Mouse (Mus musculus): ENCODE data around the gene Pdpk1. TPM values are rescaled to one million over a fixed set of nuclear protein-coding genes. Genes with fewer than 3 reads are reported as not detected.

Pdpk1 gene
- total RNA-seq, 2 experiments from 2014 or later = 74.5 to 88.0 TPM

- no peak for ATAC-seq (replicated peaks; ENCODE audit: low FRiP score, poor library complexity, severe bottlenecking)
Observed at GRCm38 (mm10) chr17:24164566-24165259, 14.0 kb upstream of the Pdpk1 start.

DNA sequence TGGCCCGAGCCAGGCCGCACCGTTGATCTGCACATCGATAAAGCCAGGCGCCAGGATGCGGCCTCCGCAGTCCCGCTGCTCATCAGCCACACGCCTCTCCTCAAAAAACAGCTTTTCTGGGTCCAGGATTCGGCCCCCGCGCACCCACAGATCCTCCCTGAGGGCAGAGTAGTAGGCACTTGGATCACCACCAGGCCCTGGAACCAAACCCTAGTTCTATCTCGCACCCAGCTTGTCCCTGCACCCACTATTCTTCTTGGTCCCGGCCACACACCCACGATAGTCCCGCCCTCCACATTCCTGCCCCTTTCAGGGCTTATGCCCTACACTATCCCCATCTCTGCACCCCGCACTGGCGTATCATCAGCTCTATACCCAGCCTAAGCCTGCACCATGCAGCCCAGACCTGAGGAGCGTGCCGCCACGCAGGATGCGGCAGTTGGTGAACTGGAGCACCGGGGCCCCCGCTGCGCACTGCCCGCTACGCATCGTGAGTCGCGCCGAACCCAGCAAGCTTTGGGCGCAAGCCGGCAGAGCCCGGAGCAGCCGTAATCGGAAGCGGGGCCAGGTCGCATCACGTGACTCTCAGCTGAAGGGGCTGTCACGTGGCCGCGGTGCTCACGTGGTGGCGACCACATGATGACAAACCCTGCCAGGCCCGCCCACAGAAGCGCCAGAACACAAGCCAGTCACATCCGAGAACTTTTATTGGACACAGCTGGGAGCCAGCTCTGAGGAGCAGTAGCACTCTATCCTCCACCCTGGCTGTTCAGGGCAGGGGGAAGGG lies 12.6 kb upstream of the Pdpk1 start, which contains the start of gene Amdhd2:
Amdhd2 (minus strand) TSS at position 591 of the 787 bp plus-strand sequence.
- ATAC-seq (replicated peaks; ENCODE audit: low FRiP score, poor library complexity, severe bottlenecking) = peak; percentile 85

DNA sequence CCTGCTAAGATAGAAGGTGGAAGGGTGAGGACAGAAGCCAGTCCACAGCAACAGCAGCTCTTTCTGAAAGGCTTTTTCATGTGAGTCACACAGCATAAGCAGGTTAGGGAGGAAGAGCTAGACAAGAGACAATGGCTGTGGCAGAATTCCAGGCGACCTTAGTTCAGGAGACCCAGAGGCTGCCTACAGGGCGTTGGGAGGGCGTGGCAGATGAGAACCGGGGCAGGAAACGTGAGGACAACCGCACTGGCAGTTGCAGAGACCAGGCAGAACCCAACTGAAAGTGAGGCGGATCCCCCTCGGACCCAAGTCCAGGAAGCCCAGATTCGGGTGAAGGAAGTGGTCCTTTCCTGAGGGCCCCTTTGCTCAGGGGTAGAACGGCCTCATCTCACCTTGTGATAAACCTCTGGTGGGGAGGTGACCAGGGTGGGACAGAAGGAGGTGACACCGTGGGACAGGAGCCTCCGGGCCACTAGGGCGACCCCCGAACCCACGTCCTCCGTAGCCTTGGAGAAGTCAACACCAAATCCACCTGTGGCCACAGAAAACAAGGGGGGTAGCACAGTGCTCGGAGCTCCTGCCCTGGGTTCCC lies 12.0 kb upstream of the Pdpk1 start:
- peak; percentile 44 for ATAC-seq (replicated peaks; ENCODE audit: low FRiP score, poor library complexity, severe bottlenecking)

DNA sequence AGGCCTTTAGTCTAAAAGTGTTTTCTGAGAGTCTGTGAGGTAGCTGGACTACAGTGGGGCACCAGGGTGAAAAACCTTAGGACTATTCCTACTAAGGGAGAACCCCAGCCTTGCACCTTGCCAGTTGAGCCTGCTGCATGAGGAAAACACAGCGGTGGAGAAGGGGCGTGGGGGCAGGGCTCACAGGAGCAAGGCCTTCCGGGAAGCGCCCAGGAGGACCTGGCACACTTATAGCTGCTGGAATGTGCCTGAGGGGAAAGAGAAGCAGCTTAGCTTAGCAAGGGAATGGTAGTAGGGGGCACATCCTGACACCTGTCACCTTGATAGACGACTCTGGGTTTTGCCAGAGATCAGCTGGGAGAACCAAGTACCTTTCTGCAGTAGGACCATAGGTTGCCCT lies 10.7 kb upstream of the Pdpk1 start:
- ATAC-seq (replicated peaks; ENCODE audit: low FRiP score, poor library complexity, severe bottlenecking) = no peak

DNA sequence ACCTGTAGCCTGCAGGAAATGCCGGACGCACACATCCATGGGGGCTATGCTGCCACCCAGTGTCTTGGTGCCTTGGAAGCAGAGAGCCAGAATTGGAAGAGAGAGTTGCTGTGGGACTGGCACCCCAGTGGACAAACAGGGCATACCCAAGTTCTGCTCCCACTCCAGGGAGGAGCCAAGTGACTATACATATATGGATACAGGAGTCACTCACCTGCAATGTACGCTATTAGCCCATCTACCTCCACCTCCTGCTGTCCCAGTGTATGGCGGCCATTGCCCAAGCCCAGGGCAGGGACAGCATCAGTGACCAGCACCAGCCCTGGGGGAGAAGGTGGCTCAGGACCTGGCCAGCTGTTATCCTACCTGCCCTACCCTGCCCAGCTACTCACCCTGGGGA lies 6.8 kb upstream of the Pdpk1 start:
- no peak for ATAC-seq (replicated peaks; ENCODE audit: low FRiP score, poor library complexity, severe bottlenecking)

GRCm38 (mm10) chr17:24157121-24157520 lies 6.4 kb upstream of the Pdpk1 start:
- no peak for ATAC-seq (replicated peaks; ENCODE audit: low FRiP score, poor library complexity, severe bottlenecking)

GRCm38 (mm10) chr17:24156394-24156793 lies 5.7 kb upstream of the Pdpk1 start:
- ATAC-seq (replicated peaks; ENCODE audit: low FRiP score, poor library complexity, severe bottlenecking) = no peak

- no peak for ATAC-seq (replicated peaks; ENCODE audit: low FRiP score, poor library complexity, severe bottlenecking)
Observed at GRCm38 (mm10) chr17:24155742-24156141, 5.0 kb upstream of the Pdpk1 start.

DNA sequence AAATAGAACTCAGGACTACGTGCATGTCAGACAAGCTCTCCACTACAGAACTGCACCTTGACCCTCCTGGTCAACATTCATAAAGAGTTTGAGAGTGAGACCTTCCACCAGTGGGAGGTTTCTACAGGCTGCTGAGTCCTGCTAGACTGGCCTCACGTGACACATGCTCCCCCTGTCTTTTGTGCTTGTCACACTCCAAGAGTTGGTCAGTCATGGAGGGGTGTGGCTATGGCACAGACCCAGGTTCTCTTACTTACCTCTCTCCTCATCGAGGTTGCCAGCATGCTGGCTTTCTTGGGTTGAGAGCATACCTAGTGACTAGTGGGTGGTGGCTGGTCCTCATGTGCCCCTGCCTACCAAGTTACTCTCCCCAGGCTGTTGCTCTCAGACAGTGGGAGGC lies 3.7 kb upstream of the Pdpk1 start:
- no peak for ATAC-seq (replicated peaks; ENCODE audit: low FRiP score, poor library complexity, severe bottlenecking)

GRCm38 (mm10) chr17:24151890-24152563 lies 1.3 kb upstream of the Pdpk1 start:
- ATAC-seq (replicated peaks; ENCODE audit: low FRiP score, poor library complexity, severe bottlenecking) = peak; percentile 96

GRCm38 (mm10) chr17:24151382-24151781 lies 658 bp upstream of the Pdpk1 start:
- ATAC-seq (replicated peaks; ENCODE audit: low FRiP score, poor library complexity, severe bottlenecking) = no peak

DNA sequence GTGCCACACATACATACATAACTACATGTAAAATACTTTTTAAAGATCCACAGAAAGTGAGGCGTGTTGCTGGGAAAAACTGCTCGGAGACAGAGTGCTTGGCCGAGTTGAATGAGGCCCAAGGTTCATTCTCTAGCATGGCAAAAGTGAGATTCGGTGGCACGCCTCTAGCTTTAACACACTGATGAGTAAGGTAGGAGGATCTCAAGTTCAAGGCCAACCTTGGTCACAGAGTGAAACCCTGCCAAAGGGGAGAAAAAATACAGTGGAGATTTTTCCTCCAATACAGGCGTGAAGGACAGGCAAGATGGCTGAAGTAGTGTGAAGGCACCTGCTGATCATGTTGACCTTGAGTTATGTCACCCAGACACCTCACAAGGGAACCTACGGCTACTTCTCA lies 1.3 kb downstream of the Pdpk1 start:
- ATAC-seq (replicated peaks; ENCODE audit: low FRiP score, poor library complexity, severe bottlenecking) = no peak

DNA sequence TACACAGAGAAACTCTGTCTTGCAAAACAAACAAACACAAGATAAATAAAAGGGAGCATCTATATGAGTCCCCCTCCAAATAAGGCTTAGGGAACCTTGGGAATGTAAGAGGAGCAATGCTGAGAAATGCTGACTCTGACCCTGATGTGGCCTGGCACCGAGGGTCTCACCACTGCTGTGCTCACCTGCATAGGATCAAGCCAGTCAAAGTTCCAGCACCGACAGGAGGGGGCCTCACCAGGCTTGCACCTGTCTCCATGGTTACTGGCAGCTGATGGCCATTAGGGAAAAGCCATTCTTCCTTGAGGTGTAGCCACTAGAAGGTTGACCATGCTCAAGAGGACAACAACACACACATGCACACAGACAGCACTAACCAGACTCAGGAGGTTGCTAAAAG lies 7.8 kb downstream of the Pdpk1 start:
- no peak for ATAC-seq (replicated peaks; ENCODE audit: low FRiP score, poor library complexity, severe bottlenecking)

DNA sequence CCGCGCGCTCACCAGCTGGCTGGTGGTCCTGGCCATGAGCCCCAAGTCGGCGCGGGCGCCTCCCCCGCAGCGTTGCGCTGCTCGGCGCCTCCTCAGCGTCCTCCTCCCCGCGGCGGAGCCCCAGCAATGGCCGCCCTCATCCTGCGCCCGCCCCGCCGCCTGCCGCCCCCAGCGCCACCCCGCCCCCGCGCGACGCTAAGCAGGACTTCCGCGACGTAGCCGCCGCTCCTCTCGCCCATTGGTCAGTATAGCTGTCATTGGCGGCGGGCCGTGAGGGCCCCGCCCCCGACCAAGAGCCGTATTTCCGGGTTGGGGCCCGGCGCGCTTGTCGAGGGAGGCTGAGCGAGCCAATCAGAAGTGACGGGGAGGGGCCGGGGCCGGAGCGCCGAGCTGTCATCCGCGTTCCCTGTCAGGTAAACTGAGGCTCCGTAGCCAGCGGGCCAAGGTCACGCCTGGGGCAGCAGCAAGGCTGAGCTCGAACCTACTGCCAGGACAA lies 9.3 kb downstream of the Pdpk1 start:
- ATAC-seq (replicated peaks; ENCODE audit: low FRiP score, poor library complexity, severe bottlenecking) = peak; percentile 97

DNA sequence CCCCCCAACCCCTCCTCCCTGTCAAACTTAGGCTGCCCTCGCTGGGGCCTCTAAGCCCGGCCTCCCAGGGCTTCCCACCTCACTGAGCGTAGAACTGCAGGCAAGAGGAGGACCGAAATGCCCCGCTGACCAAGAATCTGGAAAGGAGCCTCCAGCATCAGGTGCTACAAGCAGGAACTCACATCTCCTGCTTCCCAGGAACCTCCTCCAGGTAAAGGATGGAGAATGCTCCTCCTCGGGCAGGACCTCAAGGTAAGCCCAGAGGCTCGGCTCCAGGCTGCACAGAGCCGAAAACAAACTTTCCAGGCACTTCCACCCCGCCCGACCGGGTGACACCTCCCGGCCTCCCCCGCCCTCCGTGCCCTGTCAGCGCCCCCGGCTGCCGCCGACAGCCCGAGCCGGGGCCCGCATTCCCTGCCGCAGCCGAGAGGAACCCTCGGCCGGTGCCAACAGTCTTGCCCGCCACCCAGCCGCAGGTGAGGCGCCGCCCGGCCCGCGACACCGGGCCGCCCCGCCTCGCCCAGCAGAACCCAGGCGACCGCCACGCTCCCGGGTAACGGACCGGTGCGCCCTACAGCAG lies 9.8 kb downstream of the Pdpk1 start:
- peak; percentile 33 for ATAC-seq (replicated peaks; ENCODE audit: low FRiP score, poor library complexity, severe bottlenecking)

- no peak for ATAC-seq (replicated peaks; ENCODE audit: low FRiP score, poor library complexity, severe bottlenecking)
Observed at GRCm38 (mm10) chr17:24139968-24140367, 10.8 kb downstream of the Pdpk1 start.

DNA sequence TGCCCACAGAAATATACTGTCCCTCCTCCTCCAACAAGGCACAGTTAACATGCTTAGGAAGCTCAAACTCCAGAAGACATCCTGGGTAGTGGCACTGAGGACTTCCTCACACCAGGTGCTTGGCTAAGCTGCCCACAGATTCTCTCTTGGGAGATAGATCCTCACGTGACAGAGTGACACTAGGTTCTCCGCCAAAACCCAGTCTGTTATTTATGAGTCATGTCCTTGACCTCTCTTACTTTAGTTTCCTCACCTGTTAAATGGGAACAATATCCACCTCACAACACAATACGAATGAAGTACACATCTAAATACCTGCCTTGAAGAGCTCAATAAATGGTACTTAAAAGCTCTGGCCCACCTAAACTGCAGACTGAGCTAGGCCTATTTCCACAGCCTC lies 11.5 kb downstream of the Pdpk1 start:
- ATAC-seq (replicated peaks; ENCODE audit: low FRiP score, poor library complexity, severe bottlenecking) = no peak

GRCm38 (mm10) chr17:24137226-24137880 lies 13.4 kb downstream of the Pdpk1 start:
- ATAC-seq (replicated peaks; ENCODE audit: low FRiP score, poor library complexity, severe bottlenecking) = no peak

- ATAC-seq (replicated peaks; ENCODE audit: low FRiP score, poor library complexity, severe bottlenecking) = no peak
Observed at GRCm38 (mm10) chr17:24134062-24134461, 16.7 kb downstream of the Pdpk1 start.
